ENCODE assay signal across 22 mouse cellular contexts in genomic region chr8:70227997-70228396, GRCm38 (mm10). TPM values are rescaled to one million over a fixed set of nuclear protein-coding genes. Genes with fewer than 3 reads are reported as not detected.
DNase-seq lines count a peak whose midpoint lies in the region; ATAC-seq and TF ChIP-seq lines count a peak whose summit lies in the region.
"Had no signal": no experiment of that assay in that cellular context is flagged by ENCODE, and none has a peak within 500 bp of the region (broad histone marks: within the 10 kb centered on the region; RNA-seq: fewer than 3 reads in every experiment).

No protein-coding gene starts in this region.

- peaks cover 55% of the 10 kb centered on the region for H3K36me3 ChIP-seq in midbrain, embryonic 14.5 days (ENCODE audit: control insufficient read depth, insufficient read depth, low read length)
- peaks cover 73% of the 10 kb centered on the region for H3K36me3 ChIP-seq in midbrain, embryonic 13.5 days
- H3K36me3 ChIP-seq in hindbrain, postnatal 0 days (ENCODE audit: insufficient read depth, low read length): peaks cover 44% of the 10 kb centered on the region

- peak; percentile 43 to 60 for DNase-seq in cerebellum, postnatal 10 days
- DNase-seq in cerebellum, adult 2 months: no peak
- peak; percentile 7 for DNase-seq in midbrain, embryonic 14.5 days
- peak; percentile 48 for DNase-seq in hindbrain, postnatal 0 days (ENCODE audit: low spot score)
- DNase-seq in retina, postnatal 1 day: peak; percentile 57
- DNase-seq in lung, postnatal 10 days: no peak
- DNase-seq in liver: no peak
- DNase-seq: adrenal gland, postnatal 36 days; heart, postnatal 10 days; kidney, postnatal 25 days; layer of hippocampus, postnatal 36 days; liver, embryonic 13.5 days; lung, adult 2 months; lung, postnatal 36 days; right cerebral cortex, postnatal 14 days; spleen, adult 18-20 months had no signal

- H3K4me2 ChIP-seq in midbrain, embryonic 14.5 days (ENCODE audit: low read length): no peak overlapping the region
- H3K4me2 ChIP-seq in midbrain, embryonic 13.5 days (replicated peaks): no peak overlapping the region
- no peak overlapping the region for H3K4me2 ChIP-seq in hindbrain, postnatal 0 days (ENCODE audit: low read depth, low read length)
- H3K4me2 ChIP-seq: forebrain, embryonic 15.5 days; heart, embryonic 12.5 days; limb, embryonic 13.5 days; liver, embryonic 13.5 days had no signal

- no peak for TF ChIP-seq CTCF in cerebellum, adult 2 months (IDR thresholded peaks at IDR 0.05; ENCODE audit: borderline replicate concordance, insufficient read depth, low read depth, low read length)
- TF ChIP-seq CTCF in hindbrain, postnatal 0 days (IDR thresholded peaks at IDR 0.05; ENCODE audit: low read depth): no peak

- H3K4me1 ChIP-seq in cerebellum, adult 2 months (ENCODE audit: control insufficient read depth, insufficient read depth, low read length): no peaks in the 10 kb centered on the region
- peaks cover 3% of the 10 kb centered on the region for H3K4me1 ChIP-seq in midbrain, embryonic 14.5 days (ENCODE audit: control insufficient read depth, insufficient read depth, low read length)
- peaks cover 15% of the 10 kb centered on the region for H3K4me1 ChIP-seq in midbrain, embryonic 13.5 days (replicated peaks)
- H3K4me1 ChIP-seq in hindbrain, postnatal 0 days (ENCODE audit: insufficient read depth, low read length): peaks cover 5% of the 10 kb centered on the region; the same call in 1 of the 2 replicates

- TF ChIP-seq POLR2A in cerebellum, adult 2 months (IDR thresholded peaks at IDR 0.05; ENCODE audit: borderline replicate concordance, insufficient read depth, low read length): no peak

- no peak overlapping the region for H3K27ac ChIP-seq in cerebellum, adult 2 months (ENCODE audit: insufficient read depth, low read length)
- no peak overlapping the region for H3K27ac ChIP-seq in midbrain, embryonic 14.5 days (replicated peaks; ENCODE audit: low read depth, low read length)
- H3K27ac ChIP-seq in midbrain, embryonic 13.5 days: no peak overlapping the region
- H3K27ac ChIP-seq in hindbrain, postnatal 0 days: no peak overlapping the region
- H3K27ac ChIP-seq: forebrain, embryonic 15.5 days; limb, embryonic 13.5 days; liver, embryonic 13.5 days had no signal

- H3K4me3 ChIP-seq in cerebellum, adult 2 months (replicated peaks; ENCODE audit: insufficient read depth, low read depth, low read length): no peak overlapping the region
- no peak overlapping the region for H3K4me3 ChIP-seq in midbrain, embryonic 14.5 days (replicated peaks; ENCODE audit: low read depth, low read length)
- H3K4me3 ChIP-seq in midbrain, embryonic 13.5 days (replicated peaks): no peak overlapping the region
- H3K4me3 ChIP-seq in hindbrain, postnatal 0 days (ENCODE audit: low read length): no peak overlapping the region
- H3K4me3 ChIP-seq: forebrain, embryonic 15.5 days; heart, embryonic 12.5 days; limb, embryonic 13.5 days; liver, embryonic 13.5 days; megakaryocyte, embryonic 14.5 days had no signal

- ATAC-seq in midbrain, embryonic 14.5 days (ENCODE audit: low FRiP score, low TSS enrichment): no peak
- ATAC-seq in midbrain, embryonic 13.5 days: no peak
- peak; percentile 70 for ATAC-seq in hindbrain, postnatal 0 days
- ATAC-seq: forebrain, embryonic 15.5 days; intestine, postnatal 0 days had no signal

- no peaks in the 10 kb centered on the region for H3K27me3 ChIP-seq in cerebellum, adult 2 months (ENCODE audit: control insufficient read depth, insufficient read depth, low read length)
- H3K27me3 ChIP-seq in midbrain, embryonic 14.5 days (ENCODE audit: control insufficient read depth, insufficient read depth, low read length): no peaks in the 10 kb centered on the region
- H3K27me3 ChIP-seq in midbrain, embryonic 13.5 days: no peaks in the 10 kb centered on the region
- H3K27me3 ChIP-seq in hindbrain, postnatal 0 days (ENCODE audit: insufficient read depth, low read length): no peaks in the 10 kb centered on the region
- H3K27me3 ChIP-seq: forebrain, embryonic 15.5 days; heart, embryonic 12.5 days; limb, embryonic 13.5 days; liver, embryonic 13.5 days; megakaryocyte, embryonic 14.5 days had no signal

- H3K9ac ChIP-seq in midbrain, embryonic 14.5 days (replicated peaks; ENCODE audit: low read length): no peak overlapping the region
- no peak overlapping the region for H3K9ac ChIP-seq in midbrain, embryonic 13.5 days (replicated peaks)
- H3K9ac ChIP-seq in hindbrain, postnatal 0 days (replicated peaks; ENCODE audit: low read length): no peak overlapping the region
- H3K9ac ChIP-seq: forebrain, embryonic 15.5 days; heart, embryonic 12.5 days; limb, embryonic 13.5 days; liver, embryonic 13.5 days had no signal

- 23% methylated on average over 4 of the region's 4 CpGs for WGBS in cerebellum, adult 2 months
- 19% methylated on average over 4 of the region's 4 CpGs for WGBS in midbrain, embryonic 14.5 days
- WGBS in midbrain, embryonic 13.5 days: 31% methylated on average over 4 of the region's 4 CpGs
- 14% methylated on average over 4 of the region's 4 CpGs for WGBS in hindbrain, postnatal 0 days

- H3K9me3 ChIP-seq in midbrain, embryonic 14.5 days (ENCODE audit: control insufficient read depth, low read length): no peaks in the 10 kb centered on the region
- H3K9me3 ChIP-seq in midbrain, embryonic 13.5 days: no peaks in the 10 kb centered on the region
- H3K9me3 ChIP-seq in hindbrain, postnatal 0 days (ENCODE audit: low read length): no peaks in the 10 kb centered on the region
- H3K9me3 ChIP-seq: forebrain, embryonic 15.5 days; heart, embryonic 12.5 days; limb, embryonic 13.5 days; liver, embryonic 13.5 days; megakaryocyte, embryonic 14.5 days had no signal

RNA-seq across cellular contexts. Expression of gene Sugp2, which starts 6.0 kb away (rescaled TPM):
- polyA plus RNA-seq in cerebellum, adult 2 months (2012; rRNA removed): 102 and 108 TPM in 2 replicates
- polyA plus RNA-seq in midbrain, embryonic 14.5 days (2014; fragmentation: Nextera tagmentation; extraction: Ambion mirVana): 87.9 and 88.9 TPM in 2 replicates
- polyA plus RNA-seq in midbrain, embryonic 13.5 days (2015; fragmentation: Nextera tagmentation; extraction: Ambion mirVana): 84.2 and 86.0 TPM in 2 replicates
- total RNA-seq in hindbrain, postnatal 0 days (2014; rRNA removed): 123 and 128 TPM in 2 replicates
- polyA plus RNA-seq in hindbrain, postnatal 0 days (2015; fragmentation: Nextera tagmentation; extraction: Ambion mirVana): 56.7 and 61.4 TPM in 2 replicates

RNA-seq across cellular contexts. Expression of gene Armc6, which starts 6.3 kb away (rescaled TPM):
- 45.8 and 46.7 TPM in 2 replicates for polyA plus RNA-seq in cerebellum, adult 2 months (2012; rRNA removed)
- 82.5 and 115 TPM in 2 replicates for polyA plus RNA-seq in midbrain, embryonic 14.5 days (2014; fragmentation: Nextera tagmentation; extraction: Ambion mirVana)
- 74.2 and 77.6 TPM in 2 replicates for polyA plus RNA-seq in midbrain, embryonic 13.5 days (2015; fragmentation: Nextera tagmentation; extraction: Ambion mirVana)
- 108 TPM in 2 replicates for total RNA-seq in hindbrain, postnatal 0 days (2014; rRNA removed)
- polyA plus RNA-seq in hindbrain, postnatal 0 days (2015; fragmentation: Nextera tagmentation; extraction: Ambion mirVana): 96.4 and 102 TPM in 2 replicates

RNA-seq across cellular contexts. Expression of gene Slc25a42, which starts 15.9 kb away (rescaled TPM):
- polyA plus RNA-seq in cerebellum, adult 2 months (2012; rRNA removed): 45.5 and 46.3 TPM in 2 replicates
- 5.1 and 5.6 TPM in 2 replicates for polyA plus RNA-seq in midbrain, embryonic 14.5 days (2014; fragmentation: Nextera tagmentation; extraction: Ambion mirVana)
- 4.3 and 4.4 TPM in 2 replicates for polyA plus RNA-seq in midbrain, embryonic 13.5 days (2015; fragmentation: Nextera tagmentation; extraction: Ambion mirVana)
- 12.0 and 17.1 TPM in 2 replicates for total RNA-seq in hindbrain, postnatal 0 days (2014; rRNA removed)
- 8.2 and 8.3 TPM in 2 replicates for polyA plus RNA-seq in hindbrain, postnatal 0 days (2015; fragmentation: Nextera tagmentation; extraction: Ambion mirVana)

RNA-seq across cellular contexts. Expression of gene Homer3, which starts 54.6 kb away (rescaled TPM):
- 262 and 322 TPM in 2 replicates for polyA plus RNA-seq in cerebellum, adult 2 months (2012; rRNA removed)
- 24.0 and 34.4 TPM in 2 replicates for polyA plus RNA-seq in midbrain, embryonic 14.5 days (2014; fragmentation: Nextera tagmentation; extraction: Ambion mirVana)
- 57.7 and 61.5 TPM in 2 replicates for polyA plus RNA-seq in midbrain, embryonic 13.5 days (2015; fragmentation: Nextera tagmentation; extraction: Ambion mirVana)
- 40.3 and 42.3 TPM in 2 replicates for total RNA-seq in hindbrain, postnatal 0 days (2014; rRNA removed)
- 20.4 and 21.2 TPM in 2 replicates for polyA plus RNA-seq in hindbrain, postnatal 0 days (2015; fragmentation: Nextera tagmentation; extraction: Ambion mirVana)

RNA-seq across cellular contexts. Expression of gene Tmem161a, which starts 55.8 kb away (rescaled TPM):
- polyA plus RNA-seq in cerebellum, adult 2 months (2012; rRNA removed): 61.4 and 66.0 TPM in 2 replicates
- polyA plus RNA-seq in midbrain, embryonic 14.5 days (2014; fragmentation: Nextera tagmentation; extraction: Ambion mirVana): 31.2 and 40.7 TPM in 2 replicates
- 44.6 and 49.5 TPM in 2 replicates for polyA plus RNA-seq in midbrain, embryonic 13.5 days (2015; fragmentation: Nextera tagmentation; extraction: Ambion mirVana)
- total RNA-seq in hindbrain, postnatal 0 days (2014; rRNA removed): 53.7 and 72.4 TPM in 2 replicates
- 45.2 and 46.4 TPM in 2 replicates for polyA plus RNA-seq in hindbrain, postnatal 0 days (2015; fragmentation: Nextera tagmentation; extraction: Ambion mirVana)

Comparison
In these comparisons a context has a peak if more than half of its experiments do, and no peak if none do; other contexts are left out.
1. DNase-seq: peak in cerebellum, postnatal 10 days (2 of 2), midbrain, embryonic 14.5 days (single experiment), hindbrain, postnatal 0 days (single experiment) and retina, postnatal 1 day (single experiment); none in cerebellum, adult 2 months (0 of 2), lung, postnatal 10 days (single experiment) and liver (single experiment).